Mouse (Mus musculus) heart, postnatal 4 days (tissue): Measurements from ENCODE around the gene Jag2. TPM values are rescaled to one million over a fixed set of nuclear protein-coding genes. Genes with fewer than 3 reads are reported as not detected.

Experiments
- DNase-seq: peaks from one replicate; pipeline ENCODE4 v3.0.0; 2021
- total RNA-seq, 2 experiments: library from RNA; stranded (reverse); gene quantifications; 2 replicates each; pipeline ENCODE4 v1.2.3; 2021

Jag2 gene
- total RNA-seq = 10 to 100 TPM; 29.1 to 29.2 TPM

- peak; percentile 75 for DNase-seq
Measured at GRCm38 (mm10) chr12:112929562-112930352, at the start of gene Jag2. Gene Jag2 (minus strand): TSS chr12:112929776.

DNA sequence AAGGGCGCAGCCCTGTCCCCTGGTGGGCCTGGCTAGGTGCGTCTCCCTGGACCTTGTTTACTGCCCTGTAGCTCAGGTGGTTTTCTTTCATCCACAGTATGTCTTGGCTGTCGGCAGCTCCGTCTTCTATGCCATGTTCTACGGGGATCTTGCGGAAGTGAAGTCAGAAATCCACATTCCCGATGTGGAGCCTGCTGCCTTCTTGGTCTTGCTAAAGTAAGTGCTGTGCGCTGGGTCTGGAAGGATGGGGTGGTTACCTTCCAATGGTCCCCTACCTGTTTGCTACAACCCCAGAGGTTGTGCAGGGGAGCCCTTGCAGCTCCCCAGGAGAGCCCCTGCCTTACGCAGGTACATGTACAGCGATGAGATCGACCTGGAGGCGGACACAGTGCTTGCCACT, 47.6 kb upstream of the Jag2 start:
- no peak for DNase-seq

GRCm38 (mm10) chr12:112976371-112977073, 46.9 kb upstream of the Jag2 start, which contains the start of gene Btbd6:
Gene Btbd6 (plus strand): TSS chr12:112976482.
- DNase-seq = peak; percentile 91

DNA sequence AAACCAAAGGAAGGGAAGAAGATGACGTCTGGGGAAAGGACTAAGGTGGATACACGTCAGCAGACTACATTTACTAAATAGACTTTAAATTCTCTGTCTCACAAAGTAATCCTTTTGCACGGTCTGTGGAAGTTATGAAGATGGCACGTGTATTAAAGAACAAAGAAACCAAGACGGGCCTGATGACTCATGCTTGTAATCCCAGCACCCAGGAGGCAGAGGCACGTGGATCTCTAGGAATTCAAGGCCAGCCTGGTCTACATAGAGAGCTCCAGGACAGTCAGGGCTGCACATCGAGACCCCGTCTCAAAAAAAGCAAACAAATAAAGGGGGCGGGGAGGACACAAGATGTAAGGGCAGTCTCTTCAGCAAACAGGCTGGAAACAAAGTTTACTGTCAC, 45.2 kb upstream of the Jag2 start:
- no peak for DNase-seq

DNA sequence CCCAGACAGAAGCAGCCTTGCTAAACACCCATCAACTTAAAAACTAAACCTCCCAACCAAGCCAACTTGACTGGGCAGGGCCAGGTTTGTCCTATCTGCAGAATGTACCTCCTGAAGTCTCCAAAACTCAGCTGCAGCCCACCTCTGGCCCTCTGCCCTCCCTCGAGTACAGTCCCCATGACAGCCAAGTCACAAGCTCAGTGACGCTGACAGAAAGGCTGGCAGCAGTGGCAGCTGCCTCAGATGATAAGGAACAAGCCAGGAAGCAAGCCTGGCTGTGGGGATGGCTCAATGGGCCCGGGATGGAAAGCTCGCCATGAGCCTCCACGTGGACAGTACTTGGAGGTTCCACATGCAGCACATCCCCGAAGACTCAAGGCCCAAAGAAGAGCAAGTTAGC, 40.0 kb upstream of the Jag2 start:
- DNase-seq = peak; percentile 65

GRCm38 (mm10) chr12:112968943-112969342, 39.4 kb upstream of the Jag2 start:
- no peak for DNase-seq

GRCm38 (mm10) chr12:112965783-112966182, 36.2 kb upstream of the Jag2 start:
- no peak for DNase-seq

GRCm38 (mm10) chr12:112961872-112962271, 32.3 kb upstream of the Jag2 start:
- no peak for DNase-seq

DNA sequence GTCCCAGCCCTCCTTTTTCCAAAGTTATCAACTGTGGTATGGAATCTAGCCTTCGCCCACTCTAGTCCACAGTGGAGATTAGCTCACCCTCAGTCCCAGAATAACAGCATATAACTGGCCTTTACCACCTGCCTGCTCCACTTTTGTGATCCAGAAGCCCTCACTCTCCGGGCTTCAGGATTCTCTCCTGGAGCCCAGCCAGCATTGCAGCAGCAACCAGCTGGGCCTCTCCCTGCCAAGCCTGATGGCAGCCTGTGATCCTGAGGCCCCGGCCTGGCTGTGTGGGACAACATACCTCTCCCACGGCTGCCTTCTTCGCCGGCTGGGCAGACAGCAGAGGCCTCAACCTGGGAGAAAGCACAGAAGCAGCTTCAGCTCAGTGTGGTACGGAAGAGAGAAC, 31.9 kb upstream of the Jag2 start:
- DNase-seq = peak; percentile 82

- DNase-seq = no peak
Measured at GRCm38 (mm10) chr12:112959421-112959820, 29.8 kb upstream of the Jag2 start.

DNA sequence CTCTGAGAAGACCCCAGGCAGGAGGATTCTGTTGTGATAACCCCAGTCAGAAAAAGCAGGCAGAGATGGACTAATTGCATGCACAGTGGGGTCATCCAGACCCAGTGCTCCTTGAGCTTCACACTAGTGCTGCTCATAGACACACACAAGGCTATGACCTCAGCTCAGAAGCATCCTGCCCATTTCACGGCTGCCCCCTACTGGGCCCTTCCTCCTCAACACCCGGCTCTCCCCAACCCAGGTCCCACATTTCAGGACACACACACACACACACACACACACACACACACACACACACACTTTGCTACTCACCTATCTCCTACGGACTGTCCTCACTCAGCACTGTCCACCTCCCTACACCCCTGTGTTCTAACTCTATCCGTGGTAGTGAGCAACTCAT, 28.7 kb upstream of the Jag2 start:
- peak; percentile 77 for DNase-seq

DNA sequence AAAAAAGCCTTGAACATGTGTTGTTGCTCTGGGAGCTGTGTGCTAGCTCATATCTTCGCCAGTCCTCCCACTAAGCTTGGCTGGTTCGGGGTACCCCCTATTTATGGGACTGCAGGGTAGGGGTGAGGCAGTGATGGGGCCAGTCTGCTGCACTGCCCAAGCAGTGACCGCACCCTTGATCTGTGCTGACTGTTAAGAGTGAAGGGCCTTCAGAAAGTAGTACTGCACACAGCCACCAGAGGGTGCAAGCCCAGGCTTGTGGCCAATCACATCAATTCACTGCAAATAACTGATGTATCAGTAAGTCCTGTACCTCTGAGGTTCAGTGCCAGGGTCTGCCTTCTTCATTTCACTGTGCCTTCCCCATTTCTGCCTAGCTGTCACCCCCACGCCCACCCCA, 26.2 kb upstream of the Jag2 start:
- DNase-seq = peak; percentile 85

- no peak for DNase-seq
Measured at GRCm38 (mm10) chr12:112952926-112953565, 23.5 kb upstream of the Jag2 start.

- peak; percentile 83 for DNase-seq
Measured at GRCm38 (mm10) chr12:112952433-112952832, 22.9 kb upstream of the Jag2 start.

DNA sequence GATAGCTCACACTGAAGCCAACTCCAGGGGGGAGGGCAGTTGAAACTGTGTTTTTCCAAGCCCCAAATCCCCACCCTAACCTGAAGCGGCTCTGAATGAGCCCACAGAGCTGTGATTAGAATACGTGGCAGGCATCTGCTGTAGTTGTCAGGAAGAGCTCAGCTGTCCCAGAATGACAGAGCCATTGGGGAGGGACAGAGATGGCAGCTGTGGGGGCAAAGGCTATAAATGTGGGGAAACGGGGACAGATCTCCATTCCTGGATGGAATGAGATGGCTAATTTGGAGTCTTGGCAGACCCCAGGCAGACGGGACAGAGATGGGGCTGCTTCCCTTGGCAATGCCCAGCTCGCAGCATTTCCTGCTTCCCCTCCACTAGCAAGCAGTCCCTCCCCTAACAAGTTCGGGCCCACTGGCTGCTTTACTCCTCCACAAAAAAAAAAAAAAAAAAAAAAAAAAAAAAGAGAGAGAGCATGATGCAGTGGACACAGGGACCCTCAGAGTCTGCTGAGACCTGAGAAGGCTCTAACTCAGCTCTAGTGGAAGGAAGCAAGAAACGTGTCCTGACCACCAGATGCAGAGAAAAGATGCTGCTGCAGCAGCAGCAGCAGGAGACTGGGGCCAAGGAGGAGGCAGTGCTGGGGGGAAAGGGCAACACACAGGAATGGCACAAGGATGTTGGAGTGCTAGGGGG, 21.7 kb upstream of the Jag2 start:
- no peak for DNase-seq

DNA sequence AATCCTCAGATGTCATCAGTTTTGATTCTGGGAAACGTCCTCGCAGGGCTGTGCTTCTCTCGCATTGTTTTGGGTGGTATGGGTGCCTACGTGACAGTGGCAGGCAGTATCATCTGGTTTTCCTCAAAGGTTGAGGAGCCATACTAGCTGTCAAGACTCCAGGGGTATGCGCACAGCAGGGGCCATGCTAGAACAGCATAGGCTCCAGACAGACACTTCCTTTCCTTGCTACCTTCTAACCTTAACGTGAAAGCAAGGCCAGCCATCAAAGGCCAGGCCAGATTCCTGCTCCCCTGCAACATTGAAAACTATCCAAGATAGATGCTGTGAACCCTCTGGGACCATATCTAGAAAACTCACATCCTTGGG, 21.2 kb upstream of the Jag2 start:
- no peak for DNase-seq

GRCm38 (mm10) chr12:112950040-112950760, 20.6 kb upstream of the Jag2 start:
- peak; percentile 89 for DNase-seq

- DNase-seq = no peak
Measured at GRCm38 (mm10) chr12:112947307-112947706, 17.7 kb upstream of the Jag2 start.

DNA sequence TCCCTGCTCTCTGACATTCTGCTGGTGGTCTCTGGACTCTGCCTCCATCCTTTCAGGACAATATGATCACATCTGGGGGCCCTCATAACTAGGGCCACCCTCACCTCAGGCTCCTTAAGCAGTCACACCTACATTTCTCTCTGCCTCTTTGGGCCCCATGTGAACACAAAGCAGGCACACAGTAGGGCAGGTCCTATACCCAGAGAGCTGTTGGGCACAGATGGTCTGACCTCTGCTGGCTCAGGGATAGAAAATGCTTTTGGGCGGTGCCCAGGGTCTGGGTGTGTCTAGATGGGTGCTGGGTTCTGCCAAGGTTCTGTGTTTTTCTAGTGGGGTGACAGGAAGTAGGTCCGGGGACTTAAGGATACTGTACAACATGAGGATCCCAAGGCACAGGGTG, 14.1 kb upstream of the Jag2 start:
- no peak for DNase-seq

- peak; percentile 80 for DNase-seq
Measured at GRCm38 (mm10) chr12:112941776-112942713, 12.5 kb upstream of the Jag2 start, which contains the start of gene Nudt14. Gene Nudt14 (minus strand): TSS chr12:112942124.
